Mouse (Mus musculus): Measurements from ENCODE around the gene Tecta.

DNA sequence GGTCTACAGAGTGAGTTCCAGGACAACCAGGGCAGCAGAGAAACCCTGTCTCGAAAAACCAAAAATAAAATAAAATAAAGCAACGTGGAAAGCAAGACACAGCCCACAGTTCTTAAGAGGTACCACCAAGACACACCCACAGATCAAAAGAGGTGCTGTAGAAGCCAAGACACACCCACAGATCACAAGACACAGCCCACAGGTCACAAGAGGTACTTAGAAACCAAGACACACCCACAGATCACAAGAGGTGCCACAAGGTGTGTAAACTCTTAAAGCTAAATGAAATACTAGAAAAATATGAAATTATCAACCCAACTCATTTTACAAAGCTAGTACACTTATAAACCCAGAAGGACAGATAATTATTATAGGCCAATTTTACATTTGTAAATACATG lies 23.9 kb upstream of the Tecta start:
- TF ChIP-seq CTCF (IDR thresholded peaks at IDR 0.05; ENCODE audit: low read depth, low read length): no peak
- no peak for TF ChIP-seq POLR2A (IDR thresholded peaks at IDR 0.05; ENCODE audit: insufficient read depth, low read length)
- no peak for TF ChIP-seq EP300 (IDR thresholded peaks at IDR 0.05; ENCODE audit: insufficient read depth, low read depth, low read length)
